Mouse (Mus musculus) erythroid progenitor cell, adult 5-6 weeks (primary cell): ENCODE measurements around the gene Ica1l. TPM values are rescaled to one million over a fixed set of nuclear protein-coding genes. Genes with fewer than 3 reads are reported as not detected.
"Not testable (repeated sequence)": the region's sequence is repeated elsewhere in the genome, so short reads cannot be mapped to it uniquely, and the experiment has no call there.

ENCODE experiments used
- ATAC-seq: replicated peaks from 2 replicates; pipeline ENCODE4 v1.8.0; 2016; ENCODE audit warnings: moderate number of reproducible peaks, mild to moderate bottlenecking, moderate TSS enrichment, inconsistent platforms; ENCODE audit not compliant: poor library complexity, low FRiP score, severe bottlenecking
- total RNA-seq, 2 experiments: library from RNA; stranded (forward) in 1 of 2; stranded (reverse) in 1 of 2; fragments of 150-400 nt in 1 of 2; fragments of 186-747, 209-891 nt in 1 of 2; gene quantifications; 2 replicates each; pipeline versions ENCODE4 v1.2.3 to v1.2.4; 2015 to 2017; ENCODE audit warnings: low replicate concordance in 2 of 2

The Ica1l gene
- total RNA-seq (2015; ENCODE audit: low replicate concordance) (not detected in 2 replicates), total RNA-seq (2017; ENCODE audit: low replicate concordance) (3.6 TPM in 1 of 2 replicates, not detected in the other)

DNA sequence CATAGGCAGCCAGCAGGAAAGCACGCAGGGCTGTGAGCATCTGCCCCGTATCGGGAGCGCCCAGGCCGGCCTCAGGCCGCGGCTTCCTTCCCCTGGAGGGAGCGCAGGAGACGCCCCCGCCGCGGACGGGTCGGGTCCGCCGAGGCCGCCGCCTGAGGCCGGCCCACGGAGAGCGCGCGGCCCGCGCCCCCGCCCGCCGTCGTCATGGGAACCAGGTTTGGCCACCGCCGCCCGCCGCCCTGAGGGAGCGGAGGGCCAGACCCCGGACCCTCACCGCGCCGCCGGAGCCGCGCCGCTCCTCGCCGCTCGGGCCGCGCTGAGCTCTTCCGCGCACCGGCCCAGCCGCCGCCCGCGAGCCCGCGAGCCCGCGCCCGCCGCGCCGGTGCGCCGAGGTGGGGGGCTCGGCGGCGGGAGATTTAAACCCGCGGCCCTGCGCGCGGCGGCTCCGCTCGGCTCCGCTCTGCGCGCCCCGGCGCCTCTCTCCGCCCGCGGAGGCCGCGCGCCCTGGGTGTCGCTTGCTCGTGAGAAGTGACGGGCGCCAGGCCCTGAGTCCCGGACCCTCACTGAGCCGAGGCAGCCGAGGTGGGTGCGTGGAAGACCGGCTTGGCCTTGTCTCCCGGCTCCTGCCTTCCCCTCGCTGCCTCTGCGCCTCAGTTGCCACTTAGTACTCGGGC lies at the start of gene Ica1l:
Gene Ica1l, minus strand, starts transcription at position 389 of the 674 bp plus-strand sequence.
- no peak for ATAC-seq

DNA sequence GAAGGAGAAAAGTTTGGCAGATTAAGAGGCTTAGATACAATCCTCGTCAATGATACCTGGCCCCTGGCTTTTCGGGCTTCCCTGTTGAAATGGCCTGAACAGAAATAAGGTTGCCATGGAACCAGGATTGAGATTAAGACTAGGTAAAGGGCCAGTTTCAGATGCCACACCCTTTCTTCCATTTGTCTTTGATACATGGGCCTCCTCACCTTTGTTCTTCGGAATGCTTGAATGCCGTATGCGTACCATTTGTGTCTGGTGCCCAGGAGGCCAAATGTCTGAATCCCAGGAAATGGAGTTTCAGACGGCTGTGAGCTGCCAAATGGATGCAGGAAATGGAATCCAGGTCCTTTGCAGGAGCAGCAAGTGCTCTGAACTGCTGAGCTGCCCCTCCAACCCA lies 33.4 kb upstream of the Ica1l start:
- no peak for ATAC-seq

DNA sequence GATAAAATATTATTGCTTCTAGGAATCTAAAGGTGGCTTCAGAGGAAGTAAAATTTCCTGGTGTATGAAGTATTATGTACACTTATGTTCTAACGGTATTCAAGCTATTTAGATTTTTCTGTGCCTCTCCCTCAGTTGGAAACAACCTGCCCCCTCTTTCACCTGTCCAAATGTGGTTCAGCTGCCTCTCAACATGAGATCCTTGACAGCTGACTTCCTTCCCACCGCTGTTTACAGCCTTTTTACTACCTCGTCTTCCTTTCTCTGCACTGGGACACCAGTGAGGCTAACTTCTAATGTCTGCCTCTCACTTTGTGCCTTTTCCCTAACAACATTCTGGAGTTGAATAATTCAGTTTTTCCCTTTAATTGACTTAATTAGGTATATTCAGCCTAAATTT lies 32.6 kb upstream of the Ica1l start:
- ATAC-seq: no peak

DNA sequence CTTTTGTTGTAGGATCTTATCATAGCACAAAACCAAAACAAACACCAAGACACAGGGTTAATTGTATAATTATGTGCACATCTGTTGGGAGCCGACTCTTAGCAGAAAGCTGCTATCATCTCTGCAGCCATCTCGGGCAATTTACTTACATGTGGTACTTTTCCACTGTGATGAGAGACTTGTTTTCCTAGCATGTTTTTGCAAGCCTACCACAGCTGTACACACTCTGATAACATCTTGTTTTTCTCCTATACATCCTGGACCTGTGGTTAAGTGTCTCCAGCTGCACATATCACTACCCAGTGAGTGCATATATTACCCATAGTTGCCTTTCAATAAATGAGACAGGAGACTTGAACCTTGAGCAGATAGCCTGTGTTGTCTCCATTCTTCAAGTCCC lies 32.0 kb upstream of the Ica1l start:
- no peak for ATAC-seq

- ATAC-seq: not testable (repeated sequence)
Measured at GRCm38 (mm10) chr1:60070725-60071124, 27.7 kb upstream of the Ica1l start.

DNA sequence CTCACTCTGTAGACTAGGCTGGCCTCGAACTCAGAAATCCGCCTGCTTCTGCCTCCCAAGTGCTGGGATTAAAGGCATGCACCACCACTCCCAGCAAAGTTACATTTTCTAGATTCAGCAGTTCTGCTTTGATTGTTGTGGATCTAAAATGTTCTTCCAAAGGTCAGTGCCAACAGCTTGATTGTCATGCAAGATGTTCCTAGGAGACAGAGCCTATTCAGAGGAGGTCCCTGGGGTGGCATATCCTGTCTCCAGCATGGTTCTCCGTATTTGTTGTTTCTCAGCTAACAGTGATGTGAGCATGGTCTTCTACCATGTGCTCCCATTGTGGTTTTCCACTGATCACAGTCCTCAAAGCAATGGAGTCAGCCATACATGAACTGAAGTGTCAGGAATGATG lies 13.3 kb upstream of the Ica1l start:
- ATAC-seq: no peak

DNA sequence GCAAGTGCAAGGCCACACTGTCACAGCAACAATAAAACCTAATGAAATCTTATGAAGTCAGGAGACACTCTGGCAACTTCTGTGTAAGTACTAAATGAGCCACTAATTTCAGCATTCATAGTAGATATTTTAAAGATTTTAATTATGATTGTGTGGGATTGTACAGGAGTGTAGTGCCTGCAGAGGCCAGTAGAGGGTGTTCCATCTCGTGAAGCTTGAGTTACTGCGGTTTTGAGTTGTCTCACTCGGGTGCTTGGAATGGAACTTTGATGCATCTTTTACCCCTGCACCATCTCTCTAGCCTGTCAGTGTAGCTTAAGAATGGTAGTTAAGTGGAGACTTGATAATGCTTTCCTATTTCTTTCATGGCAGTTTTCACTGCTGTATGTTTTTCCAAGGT lies 11.7 kb upstream of the Ica1l start:
- no peak for ATAC-seq

- ATAC-seq: not testable (repeated sequence)
Measured at GRCm38 (mm10) chr1:60047481-60047880, 4.5 kb upstream of the Ica1l start.

DNA sequence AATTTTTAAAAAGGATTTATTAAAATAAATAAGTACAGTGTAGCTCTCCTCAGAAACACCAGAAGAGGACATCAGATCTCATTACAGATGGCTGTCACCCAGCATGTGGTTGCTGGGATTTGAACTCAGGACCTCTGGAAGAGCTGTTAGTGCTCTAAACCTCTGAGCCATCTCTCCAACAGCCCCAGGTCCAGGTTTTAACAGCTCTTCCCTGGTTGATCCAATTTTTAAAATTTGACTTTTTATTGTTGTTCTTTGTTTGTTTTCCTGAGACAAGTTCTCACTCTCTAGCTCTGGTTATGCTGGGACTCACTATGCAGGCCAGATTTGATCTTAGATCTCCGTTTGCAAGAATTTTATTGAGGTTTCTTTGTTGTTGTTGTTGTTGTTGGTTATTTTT lies 1.6 kb upstream of the Ica1l start:
- ATAC-seq: no peak

GRCm38 (mm10) chr1:60042398-60042795 lies 587 bp downstream of the Ica1l start:
- no peak for ATAC-seq

DNA sequence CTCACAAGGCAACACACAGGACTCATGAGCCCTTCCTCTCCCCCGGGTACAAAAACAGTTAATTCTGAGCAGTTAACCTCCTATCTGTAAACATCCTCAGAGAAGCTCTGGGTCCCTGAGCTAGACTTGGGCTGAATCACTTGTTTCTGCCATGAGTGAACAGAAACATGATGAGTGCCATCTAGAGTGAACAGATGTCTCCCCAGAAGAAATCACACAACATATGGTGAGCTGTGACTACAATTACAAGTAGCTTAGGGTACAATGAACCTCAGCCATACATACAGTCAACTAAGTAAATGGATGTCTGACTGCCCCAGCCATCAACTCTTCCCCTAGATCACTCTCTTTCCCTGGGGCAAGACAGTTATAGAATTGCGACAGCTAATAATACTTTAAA lies 7.9 kb downstream of the Ica1l start:
- ATAC-seq: no peak

- ATAC-seq: no peak
Measured at GRCm38 (mm10) chr1:60017031-60017469, 25.9 kb downstream of the Ica1l start.

- ATAC-seq: no peak
Measured at GRCm38 (mm10) chr1:60016136-60016611, 26.8 kb downstream of the Ica1l start.

- no peak for ATAC-seq
Measured at GRCm38 (mm10) chr1:60015511-60015910, 27.5 kb downstream of the Ica1l start.

GRCm38 (mm10) chr1:60013779-60014178 lies 29.2 kb downstream of the Ica1l start:
- ATAC-seq: no peak

GRCm38 (mm10) chr1:60008743-60009142 lies 34.2 kb downstream of the Ica1l start:
- no peak for ATAC-seq

- no peak for ATAC-seq
Measured at GRCm38 (mm10) chr1:60007337-60007736, 35.6 kb downstream of the Ica1l start.

DNA sequence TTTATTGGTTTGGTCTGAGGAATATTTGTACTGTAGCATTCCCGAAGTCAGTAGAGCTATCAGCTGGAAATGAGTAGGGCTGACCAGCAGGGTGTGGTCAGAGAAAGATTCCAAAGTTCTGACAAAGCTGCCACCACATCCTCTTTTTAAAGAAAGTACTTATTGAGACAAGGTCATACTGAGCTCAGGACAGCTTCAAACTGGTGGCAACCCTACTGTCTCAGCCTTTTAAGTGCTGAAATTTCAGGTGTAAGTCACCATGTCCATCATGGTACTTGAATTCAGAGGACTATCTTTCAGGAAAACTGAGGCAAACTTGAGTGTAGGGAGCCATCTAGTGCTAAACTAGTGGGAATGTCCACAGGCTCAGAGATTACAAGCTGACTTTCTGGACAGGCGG lies 42.7 kb downstream of the Ica1l start:
- no peak for ATAC-seq

DNA sequence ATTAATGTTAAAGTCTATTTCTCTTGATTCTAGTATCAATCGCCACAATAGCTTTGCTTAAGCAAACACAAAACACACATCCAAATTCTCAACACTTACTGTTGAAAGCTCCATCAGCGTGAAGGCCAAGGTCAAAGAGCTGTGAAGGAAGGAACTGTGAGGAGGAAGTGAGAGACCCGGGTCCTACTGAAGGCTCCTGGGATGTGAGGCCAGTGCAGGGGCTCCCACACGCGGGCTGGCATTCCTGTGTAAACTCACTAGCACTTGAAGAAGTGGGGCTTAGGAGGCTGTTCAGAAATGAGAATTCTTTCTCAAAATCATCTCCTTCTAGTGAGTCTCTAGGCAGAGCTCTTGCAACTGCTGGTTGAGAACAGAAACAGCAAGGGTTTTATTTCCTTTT lies 45.6 kb downstream of the Ica1l start:
- no peak for ATAC-seq

GRCm38 (mm10) chr1:59995646-59996045 lies 47.3 kb downstream of the Ica1l start:
- no peak for ATAC-seq

GRCm38 (mm10) chr1:59987399-59988040 lies 55.5 kb downstream of the Ica1l start:
- no peak for ATAC-seq
